Mouse (Mus musculus) layer of hippocampus, adult 9-11 months (tissue): ENCODE measurements around the gene Coq7.

Experiments used
- DNase-seq: peaks from one replicate; pipeline ENCODE4 v3.0.0; 2022

Coq7 gene

DNA sequence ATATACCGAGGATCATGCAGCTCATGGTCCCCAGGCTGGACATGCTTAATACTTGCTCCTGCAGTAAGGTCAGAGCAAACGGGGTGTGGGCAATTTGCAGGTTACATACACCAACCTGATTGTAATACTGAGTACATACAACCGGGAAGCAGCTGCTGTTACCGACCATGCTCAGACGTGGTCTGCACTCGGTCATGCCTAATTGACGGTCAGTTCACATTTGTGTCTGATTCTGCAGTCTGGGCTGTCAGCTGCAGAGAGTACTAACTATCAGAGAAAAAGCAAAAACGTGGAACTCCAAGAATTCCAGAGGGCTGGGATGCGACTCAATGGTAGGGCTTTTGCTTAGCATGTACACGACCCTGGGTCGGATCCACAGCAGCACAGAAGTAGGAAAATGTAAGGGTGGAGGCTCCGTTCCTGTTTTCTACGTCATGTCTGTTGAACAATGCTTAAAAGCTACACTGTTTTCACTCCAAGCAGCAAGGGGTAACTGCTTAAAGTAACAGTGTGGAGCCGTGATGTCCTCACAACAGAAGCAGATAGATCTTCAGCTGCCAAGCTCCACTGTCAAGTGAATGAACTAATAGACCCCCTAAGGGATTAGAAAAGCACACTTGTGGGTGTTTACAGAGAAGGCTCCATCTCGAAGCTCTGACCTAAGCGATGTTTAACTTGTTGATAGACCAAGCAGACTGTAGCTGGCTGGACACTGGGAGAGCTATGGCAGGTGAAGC, 71.6 kb downstream of the Coq7 start:
- DNase-seq = no peak
